Mouse (Mus musculus): ENCODE results near the gene Dnajb5. TPM values are rescaled to one million over a fixed set of nuclear protein-coding genes. Genes with fewer than 3 reads are reported as not detected.

Dnajb5 gene
- 1 to 10 TPM; 4.9 to 7.0 TPM for polyA plus RNA-seq (2017; shearing (Covaris generic))

GRCm38 (mm10) chr4:42949676-42950051 is at the start of gene Dnajb5:
TSS of gene Dnajb5 (plus strand) at chr4:42949814.
- ATAC-seq: peak; percentile 92

- ATAC-seq: no peak
Measured at GRCm38 (mm10) chr4:42900878-42901277, 48.7 kb upstream of the Dnajb5 start.

- ATAC-seq: no peak
Measured at GRCm38 (mm10) chr4:42902174-42902573, 47.4 kb upstream of the Dnajb5 start.

DNA sequence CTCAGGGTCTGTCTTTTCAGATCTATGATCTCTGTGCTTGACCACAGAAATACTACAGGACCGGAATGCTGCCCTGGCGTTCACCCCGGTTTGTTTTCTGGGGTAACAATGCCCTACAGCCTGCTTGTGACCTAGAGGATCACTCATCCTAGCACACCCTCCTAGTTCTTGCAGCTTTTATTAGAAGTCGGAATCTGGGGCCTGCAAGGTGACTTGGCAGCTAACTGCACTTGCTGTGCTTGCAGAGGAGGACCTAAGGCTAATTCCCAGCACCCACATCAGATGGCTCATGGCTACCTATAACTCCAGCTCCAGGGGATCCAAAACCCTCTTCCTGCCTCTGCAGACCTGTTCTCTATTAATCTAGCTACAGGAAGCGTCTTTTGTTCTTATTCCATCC is 46.9 kb upstream of the Dnajb5 start:
- no peak for ATAC-seq

DNA sequence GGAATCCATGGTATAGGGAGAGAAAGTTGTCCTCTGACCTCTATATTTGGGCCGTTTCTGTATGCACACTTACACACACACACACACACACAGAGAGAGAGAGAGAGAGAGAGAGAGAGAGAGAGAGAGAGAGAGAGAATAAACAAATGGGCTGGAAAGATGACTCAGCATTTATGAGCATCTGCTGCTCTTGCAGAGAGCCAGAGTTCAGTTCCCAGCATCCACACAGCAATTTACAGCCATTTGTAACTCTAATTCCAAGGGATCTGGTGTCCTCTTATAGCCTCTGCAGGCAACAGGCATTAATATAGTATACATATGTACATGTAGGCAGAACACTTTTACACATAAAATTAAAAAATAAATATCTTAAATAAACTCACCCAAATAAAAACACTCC is 45.7 kb upstream of the Dnajb5 start:
- ATAC-seq: no peak

GRCm38 (mm10) chr4:42904523-42904922 is 45.1 kb upstream of the Dnajb5 start:
- no peak for ATAC-seq

- ATAC-seq: no peak
Measured at GRCm38 (mm10) chr4:42904966-42905365, 44.6 kb upstream of the Dnajb5 start.

DNA sequence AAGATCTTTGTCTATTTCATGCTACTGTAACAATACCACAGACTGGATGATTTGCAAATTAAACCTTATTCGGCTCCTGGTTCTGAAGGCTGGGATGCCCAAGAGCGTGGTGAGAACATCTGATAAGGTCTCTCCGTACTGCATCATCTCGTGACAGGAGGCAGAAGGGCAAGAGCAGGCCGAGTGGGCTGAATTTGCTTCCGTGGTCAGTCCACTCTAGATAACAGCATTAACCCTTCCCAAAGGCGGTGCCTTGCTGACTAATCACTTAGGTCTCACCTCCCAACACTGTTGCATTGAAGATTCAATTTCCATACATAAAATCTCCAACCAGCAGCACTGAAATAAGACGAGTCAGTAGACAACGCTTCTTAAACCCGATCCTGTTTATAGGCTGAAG is 36.2 kb upstream of the Dnajb5 start:
- no peak for ATAC-seq

- ATAC-seq: no peak
Measured at GRCm38 (mm10) chr4:42915311-42915710, 34.3 kb upstream of the Dnajb5 start.

DNA sequence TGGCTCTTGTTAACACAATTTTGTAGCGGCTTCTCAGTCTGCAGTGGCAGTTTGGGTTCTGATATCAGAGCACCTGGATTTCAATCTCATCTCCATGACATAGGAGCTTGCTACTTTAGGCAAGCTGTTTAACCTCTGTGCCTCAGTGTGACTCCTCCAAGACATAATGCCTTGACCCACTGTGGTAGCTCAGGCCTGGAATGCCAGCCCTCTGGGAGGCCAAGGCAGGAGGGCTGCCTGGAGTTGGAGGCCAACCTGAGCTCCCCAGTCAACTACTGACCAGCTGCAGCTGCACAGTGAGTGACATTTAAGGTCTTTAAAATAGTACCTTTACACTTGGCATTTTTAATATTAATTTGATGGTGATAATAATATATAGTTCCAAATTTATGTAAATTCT is 33.6 kb upstream of the Dnajb5 start:
- no peak for ATAC-seq

DNA sequence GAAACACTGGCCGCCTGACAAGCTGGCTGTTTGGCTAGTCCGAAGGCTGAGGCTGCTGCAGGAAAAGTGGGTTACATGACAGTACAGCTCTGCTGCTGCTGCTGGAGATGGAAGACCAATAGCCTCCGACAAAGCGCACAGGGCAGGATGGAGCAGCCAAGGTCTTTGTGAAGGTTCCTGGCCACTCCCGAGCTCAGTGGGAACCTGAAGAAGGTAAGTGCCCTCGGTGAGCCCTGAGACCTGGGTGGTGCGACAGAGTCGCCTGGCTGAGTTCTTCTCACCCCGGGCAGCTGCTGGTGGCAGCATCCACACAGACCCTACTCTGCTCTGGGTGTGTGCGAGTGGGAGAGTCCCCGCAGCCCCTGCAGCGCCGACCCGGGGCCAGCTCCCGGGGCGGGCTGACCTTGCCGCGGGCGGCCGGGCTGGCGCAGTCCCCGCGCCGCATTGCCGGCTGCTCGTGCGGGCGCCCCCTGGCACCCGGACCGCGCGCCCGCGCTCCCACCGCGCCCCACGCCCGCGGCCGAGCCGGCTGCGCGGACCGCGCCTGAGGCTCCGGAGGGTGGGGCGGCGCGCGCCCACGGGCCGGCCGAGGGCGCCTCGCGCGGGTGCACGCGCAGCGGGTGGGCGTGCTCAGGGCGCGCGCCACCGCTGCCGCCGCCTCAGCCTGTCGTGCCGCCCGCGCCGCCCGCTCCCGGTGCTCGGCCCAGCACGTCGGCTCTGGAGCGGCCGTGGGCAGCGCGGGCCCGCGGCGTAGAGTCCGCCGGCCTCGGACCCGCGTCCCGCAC is 32.8 kb upstream of the Dnajb5 start, which contains the start of gene Phf24:
Phf24 (plus strand) TSS at position 44 of the 785 bp plus-strand sequence.
- ATAC-seq: no peak

- ATAC-seq: no peak
Measured at GRCm38 (mm10) chr4:42917402-42917774, 32.2 kb upstream of the Dnajb5 start.

GRCm38 (mm10) chr4:42920726-42921125 is 28.9 kb upstream of the Dnajb5 start:
- ATAC-seq: no peak

- no peak for ATAC-seq
Measured at GRCm38 (mm10) chr4:42921536-42921935, 28.1 kb upstream of the Dnajb5 start.

GRCm38 (mm10) chr4:42922056-42922455 is 27.6 kb upstream of the Dnajb5 start:
- no peak for ATAC-seq

GRCm38 (mm10) chr4:42922461-42922860 is 27.2 kb upstream of the Dnajb5 start:
- ATAC-seq: no peak

- no peak for ATAC-seq
Measured at GRCm38 (mm10) chr4:42924095-42924710, 25.4 kb upstream of the Dnajb5 start.

- no peak for ATAC-seq
Measured at GRCm38 (mm10) chr4:42928209-42928608, 21.4 kb upstream of the Dnajb5 start.

DNA sequence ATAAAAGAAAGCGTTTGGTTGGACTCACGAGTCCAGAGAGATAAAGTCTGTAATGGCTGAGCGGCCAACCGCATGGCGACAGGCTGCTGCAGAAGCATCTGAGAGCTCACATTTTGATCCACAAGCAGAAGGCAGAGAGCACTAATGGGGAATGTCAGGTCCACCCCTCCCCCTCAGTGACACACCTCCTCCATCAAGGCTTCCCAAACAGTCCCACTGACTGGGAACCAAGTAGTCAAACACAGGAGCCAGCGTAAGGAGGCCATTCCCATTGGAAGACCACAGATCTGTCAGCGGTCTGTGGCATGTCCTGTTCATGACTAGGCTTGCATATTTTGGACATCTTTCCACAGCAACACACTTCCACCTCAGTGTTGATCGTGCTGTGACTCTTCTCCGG is 20.7 kb upstream of the Dnajb5 start:
- no peak for ATAC-seq

- ATAC-seq: no peak
Measured at GRCm38 (mm10) chr4:42932229-42932969, 17.2 kb upstream of the Dnajb5 start.

DNA sequence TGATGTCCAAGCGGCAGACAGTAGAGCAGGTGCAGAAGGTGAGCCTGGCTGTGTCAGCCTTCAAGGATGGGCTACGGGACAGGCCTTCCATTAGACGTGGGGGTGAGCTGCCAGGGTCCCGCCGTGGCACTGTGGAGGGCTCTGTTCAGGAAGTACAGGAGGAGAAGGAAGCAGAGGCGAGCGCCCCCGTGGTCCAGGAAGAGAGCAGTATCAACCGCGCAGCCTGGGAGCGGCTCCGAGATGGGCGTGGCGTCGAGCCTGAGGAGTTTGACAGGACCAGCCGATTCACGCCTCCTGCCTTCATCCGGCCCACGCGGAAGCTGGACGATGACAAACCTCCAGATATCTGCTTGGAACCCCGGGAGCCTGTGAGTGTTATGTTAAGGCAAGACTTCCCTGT is 16.0 kb upstream of the Dnajb5 start:
- ATAC-seq: no peak

GRCm38 (mm10) chr4:42941396-42941795 is 8.2 kb upstream of the Dnajb5 start:
- no peak for ATAC-seq

- ATAC-seq: no peak
Measured at GRCm38 (mm10) chr4:42943341-42943740, 6.3 kb upstream of the Dnajb5 start.

- no peak for ATAC-seq
Measured at GRCm38 (mm10) chr4:42944185-42944584, 5.4 kb upstream of the Dnajb5 start.

Data from CD4-positive, CD25-positive, alpha-beta regulatory T cell, adult 4 months (primary cell).